Mouse (Mus musculus): ENCODE measurements at regions not wholly inside any gene's neighbourhood (a gene's known extent, or its start where the extent isn't known, plus 50 kb on each side); places are given as distances from the start of the nearest gene placed in this dataset.

DNA sequence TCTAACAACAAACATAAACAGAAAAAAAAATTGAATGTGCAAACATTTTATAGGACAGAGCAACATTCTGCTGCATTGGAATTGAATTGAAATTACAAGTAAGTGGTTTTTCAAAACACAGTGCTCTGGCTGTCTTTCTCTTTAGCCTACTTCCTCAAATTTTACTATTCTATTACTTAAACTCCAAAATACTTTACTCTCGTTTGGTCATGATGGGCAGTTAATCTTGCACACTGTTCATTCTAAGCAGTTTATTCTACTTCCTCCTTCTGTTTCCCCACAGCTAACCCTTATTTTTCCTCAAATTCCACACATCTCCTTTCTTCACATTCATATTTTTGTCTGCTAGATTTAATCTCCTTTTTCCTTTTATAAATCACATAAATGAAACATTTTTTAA is 454.0 kb upstream of the Kcnd2 start:
- Histone ChIP-seq H3K27me3 (ENCODE audit: control insufficient read depth, insufficient read depth, low read length) (no peaks in the 10 kb centered on the region), H3K9ac (no peak overlapping the region), H3K4me2 (replicated peaks) (no peak overlapping the region), H3K4me1 (replicated peaks; ENCODE audit: control insufficient read depth, insufficient read depth, low read length) (no peaks in the 10 kb centered on the region), H3K9me3 (ENCODE audit: control insufficient read depth, low read length) (no peaks in the 10 kb centered on the region), H3K36me3 (replicated peaks; ENCODE audit: control insufficient read depth, insufficient read depth) (no peaks in the 10 kb centered on the region), H3K27ac (no peak overlapping the region), H3K4me3 (replicated peaks; ENCODE audit: low read length) (no peak overlapping the region)
- DNase-seq (ENCODE audit: low spot score), result no peak
- no peak for ATAC-seq (ENCODE audit: low FRiP score)
- 83% methylated on average over 1 of the region's 1 CpGs for WGBS

DNA sequence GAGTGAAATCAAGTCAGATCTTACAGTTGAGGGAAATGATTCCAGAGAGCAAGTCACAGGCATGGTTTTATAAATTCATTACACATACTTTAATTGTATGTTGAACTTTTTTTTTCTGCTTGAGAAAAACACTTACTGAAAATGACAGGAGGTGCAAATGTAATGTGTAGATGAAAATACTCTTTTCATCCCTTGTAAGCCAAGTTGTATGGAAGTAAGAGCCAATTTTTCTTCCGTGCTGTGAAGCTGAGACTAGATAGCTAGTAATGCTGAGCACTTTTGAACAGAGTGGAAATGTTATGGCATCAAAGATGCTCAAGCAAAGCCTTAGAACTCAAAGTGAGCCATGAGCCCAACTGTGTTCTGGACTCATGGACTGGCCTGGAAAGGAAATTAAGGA is 439.4 kb upstream of the Kcnd2 start:
- ATAC-seq (ENCODE audit: low FRiP score), result no peak
- 79% methylated on average over 1 of the region's 1 CpGs for WGBS

More for the DNA sequence above, 439.4 kb upstream of the Kcnd2 start:
- Histone ChIP-seq H3K4me3 (replicated peaks; ENCODE audit: low read length) (no peak overlapping the region), H3K9ac (no peak overlapping the region), H3K9me3 (ENCODE audit: control insufficient read depth, low read length) (no peaks in the 10 kb centered on the region), H3K4me2 (replicated peaks) (no peak overlapping the region), H3K27me3 (ENCODE audit: control insufficient read depth, insufficient read depth, low read length) (no peaks in the 10 kb centered on the region), H3K4me1 (replicated peaks; ENCODE audit: control insufficient read depth, insufficient read depth, low read length) (no peaks in the 10 kb centered on the region), H3K36me3 (replicated peaks; ENCODE audit: control insufficient read depth, insufficient read depth) (no peaks in the 10 kb centered on the region), H3K27ac (no peak overlapping the region)
- no peak for DNase-seq (ENCODE audit: low spot score)

All from hindbrain, embryonic 14.5 days (tissue).